ENCODE assay signal across 23 mouse cellular contexts in genomic region chr4:150364786-150365185, GRCm38 (mm10).
DNase-seq lines count a peak whose midpoint lies in the region; ATAC-seq and TF ChIP-seq lines count a peak whose summit lies in the region.
"Had no signal": no experiment of that assay in that cellular context is flagged by ENCODE, and none has a peak within 500 bp of the region (broad histone marks: within the 10 kb centered on the region; RNA-seq: fewer than 3 reads in every experiment).

No protein-coding gene starts in this region.

- 0 out of 2 replicates have a peak overlapping the region, but pooled peaks have one; percentile 6 for H3K27ac ChIP-seq in embryonic facial prominence, embryonic 15.5 days (replicated peaks)
- no peak overlapping the region for H3K27ac ChIP-seq in embryonic facial prominence, embryonic 10.5 days (replicated peaks)
- no peak overlapping the region for H3K27ac ChIP-seq in kidney, embryonic 14.5 days (ENCODE audit: low read depth, low read length)
- no peak overlapping the region for H3K27ac ChIP-seq in limb, embryonic 11.5 days (replicated peaks; ENCODE audit: low read depth, low read length)
- no peak overlapping the region for H3K27ac ChIP-seq in limb, embryonic 10.5 days
- no peak overlapping the region for H3K27ac ChIP-seq in liver, postnatal 0 days (ENCODE audit: low read depth)
- H3K27ac ChIP-seq: embryonic facial prominence, embryonic 13.5 days; forebrain, embryonic 13.5 days; forebrain, embryonic 15.5 days had no signal

- no peak overlapping the region for H3K9ac ChIP-seq in embryonic facial prominence, embryonic 15.5 days
- H3K9ac ChIP-seq in kidney, embryonic 14.5 days (ENCODE audit: low read depth, low read length): 0 out of 2 replicates have a peak overlapping the region, but pooled peaks have one; percentile 12
- H3K9ac ChIP-seq in limb, embryonic 11.5 days (ENCODE audit: low read length): no peak overlapping the region
- H3K9ac ChIP-seq in liver, postnatal 0 days (replicated peaks): no peak overlapping the region
- H3K9ac ChIP-seq: embryonic facial prominence, embryonic 13.5 days; forebrain, embryonic 13.5 days; forebrain, embryonic 15.5 days; forebrain, postnatal 0 days had no signal

- 64% methylated on average over 2 of the region's 2 CpGs for WGBS in embryonic facial prominence, embryonic 15.5 days
- WGBS in embryonic facial prominence, embryonic 10.5 days: 91% methylated on average over 2 of the region's 2 CpGs
- WGBS in kidney, embryonic 14.5 days: 84% methylated on average over 2 of the region's 2 CpGs
- WGBS in limb, embryonic 11.5 days: 57% methylated on average over 2 of the region's 2 CpGs
- 90% methylated on average over 2 of the region's 2 CpGs for WGBS in limb, embryonic 10.5 days
- WGBS in liver, postnatal 0 days (ENCODE audit: insufficient replicate concordance): 80% methylated on average over 2 of the region's 2 CpGs

- ATAC-seq in embryonic facial prominence, embryonic 15.5 days (ENCODE audit: insufficient number of reproducible peaks, low FRiP score, low TSS enrichment, low read depth): no peak
- no peak for ATAC-seq in kidney, embryonic 14.5 days (ENCODE audit: low FRiP score, low TSS enrichment)
- no peak for ATAC-seq in limb, embryonic 11.5 days (ENCODE audit: insufficient number of reproducible peaks, low FRiP score, low TSS enrichment, low read depth)
- no peak for ATAC-seq in liver, postnatal 0 days
- ATAC-seq: CD4-positive, CD25-positive, alpha-beta regulatory T cell, adult 4 months; forebrain, embryonic 13.5 days; forebrain, embryonic 15.5 days; forebrain, postnatal 0 days had no signal

- H3K27me3 ChIP-seq in embryonic facial prominence, embryonic 15.5 days: no peaks in the 10 kb centered on the region
- H3K27me3 ChIP-seq in embryonic facial prominence, embryonic 10.5 days (replicated peaks; ENCODE audit: low read depth, poor library complexity, severe bottlenecking): no peaks in the 10 kb centered on the region
- H3K27me3 ChIP-seq in kidney, embryonic 14.5 days (ENCODE audit: control insufficient read depth, insufficient read depth, low read length): no peaks in the 10 kb centered on the region
- no peaks in the 10 kb centered on the region for H3K27me3 ChIP-seq in limb, embryonic 11.5 days (ENCODE audit: control insufficient read depth, insufficient read depth, low read length)
- H3K27me3 ChIP-seq in limb, embryonic 10.5 days (ENCODE audit: low read depth, poor library complexity, severe bottlenecking): no peaks in the 10 kb centered on the region
- H3K27me3 ChIP-seq in liver, postnatal 0 days (ENCODE audit: insufficient read depth, low read length): no peaks in the 10 kb centered on the region
- H3K27me3 ChIP-seq: CH12.LX; embryonic facial prominence, embryonic 13.5 days; forebrain, embryonic 13.5 days; forebrain, embryonic 15.5 days had no signal

- no peaks in the 10 kb centered on the region for H3K9me3 ChIP-seq in embryonic facial prominence, embryonic 15.5 days (replicated peaks)
- no peaks in the 10 kb centered on the region for H3K9me3 ChIP-seq in embryonic facial prominence, embryonic 10.5 days
- no peaks in the 10 kb centered on the region for H3K9me3 ChIP-seq in kidney, embryonic 14.5 days (ENCODE audit: control insufficient read depth, low read length)
- no peaks in the 10 kb centered on the region for H3K9me3 ChIP-seq in limb, embryonic 11.5 days (ENCODE audit: control insufficient read depth, low read length)
- H3K9me3 ChIP-seq in limb, embryonic 10.5 days (replicated peaks): no peaks in the 10 kb centered on the region
- H3K9me3 ChIP-seq in liver, postnatal 0 days (ENCODE audit: low read length): no peaks in the 10 kb centered on the region
- H3K9me3 ChIP-seq: embryonic facial prominence, embryonic 13.5 days; forebrain, embryonic 13.5 days; forebrain, embryonic 15.5 days; G1E had no signal

- H3K4me3 ChIP-seq in embryonic facial prominence, embryonic 15.5 days (replicated peaks): no peak overlapping the region
- no peak overlapping the region for H3K4me3 ChIP-seq in embryonic facial prominence, embryonic 10.5 days
- H3K4me3 ChIP-seq in kidney, embryonic 14.5 days (ENCODE audit: low read length): no peak overlapping the region
- no peak overlapping the region for H3K4me3 ChIP-seq in limb, embryonic 11.5 days (ENCODE audit: low read depth, low read length)
- H3K4me3 ChIP-seq in limb, embryonic 10.5 days: no peak overlapping the region
- no peak overlapping the region for H3K4me3 ChIP-seq in liver, postnatal 0 days (ENCODE audit: low read depth, low read length)
- H3K4me3 ChIP-seq: embryonic facial prominence, embryonic 13.5 days; forebrain, embryonic 13.5 days; forebrain, embryonic 15.5 days had no signal

- no peaks in the 10 kb centered on the region for H3K36me3 ChIP-seq in embryonic facial prominence, embryonic 15.5 days
- peaks cover 5% of the 10 kb centered on the region; the same call in 1 of the 2 replicates for H3K36me3 ChIP-seq in embryonic facial prominence, embryonic 10.5 days (replicated peaks)
- H3K36me3 ChIP-seq in kidney, embryonic 14.5 days (ENCODE audit: control insufficient read depth, insufficient read depth, low read length): no peaks in the 10 kb centered on the region
- H3K36me3 ChIP-seq in limb, embryonic 11.5 days (ENCODE audit: control insufficient read depth, insufficient read depth, low read length): no peaks in the 10 kb centered on the region
- no peaks in the 10 kb centered on the region; the same call in 1 of the 2 replicates for H3K36me3 ChIP-seq in limb, embryonic 10.5 days
- H3K36me3 ChIP-seq in liver, postnatal 0 days (replicated peaks; ENCODE audit: insufficient read depth, low read length): no peaks in the 10 kb centered on the region
- H3K36me3 ChIP-seq: embryonic facial prominence, embryonic 13.5 days; forebrain, embryonic 15.5 days had no signal

- TF ChIP-seq CTCF in liver, postnatal 0 days (IDR thresholded peaks at IDR 0.05; ENCODE audit: low read depth): no peak

- peaks cover 11% of the 10 kb centered on the region for H3K4me1 ChIP-seq in embryonic facial prominence, embryonic 15.5 days
- H3K4me1 ChIP-seq in embryonic facial prominence, embryonic 10.5 days: peaks cover 56% of the 10 kb centered on the region
- H3K4me1 ChIP-seq in kidney, embryonic 14.5 days (ENCODE audit: control insufficient read depth, insufficient read depth, low read length): peaks cover 29% of the 10 kb centered on the region
- H3K4me1 ChIP-seq in limb, embryonic 11.5 days (ENCODE audit: control insufficient read depth, insufficient read depth, low read length): peaks cover 21% of the 10 kb centered on the region
- H3K4me1 ChIP-seq in limb, embryonic 10.5 days: peaks cover 61% of the 10 kb centered on the region
- H3K4me1 ChIP-seq in liver, postnatal 0 days (ENCODE audit: insufficient read depth): peaks cover 6% of the 10 kb centered on the region

- no peak for TF ChIP-seq EP300 in liver, postnatal 0 days (IDR thresholded peaks at IDR 0.05; ENCODE audit: low read depth)

- no peak overlapping the region for H3K4me2 ChIP-seq in embryonic facial prominence, embryonic 15.5 days (replicated peaks)
- H3K4me2 ChIP-seq in kidney, embryonic 14.5 days (replicated peaks; ENCODE audit: low read depth, low read length): no peak overlapping the region
- H3K4me2 ChIP-seq in limb, embryonic 11.5 days (ENCODE audit: low read depth, severe bottlenecking): no peak overlapping the region
- H3K4me2 ChIP-seq in liver, postnatal 0 days (ENCODE audit: low read depth, low read length): no peak overlapping the region
- H3K4me2 ChIP-seq: embryonic facial prominence, embryonic 13.5 days; forebrain, embryonic 13.5 days; forebrain, embryonic 15.5 days had no signal

- DNase-seq in embryonic facial prominence, embryonic 10.5 days (ENCODE audit: low spot score): no peak
- no peak for DNase-seq in kidney, postnatal 25 days
- DNase-seq in limb, embryonic 11.5 days (ENCODE audit: low spot score): peak; percentile 18
- no peak for DNase-seq in limb, embryonic 10.5 days (ENCODE audit: low spot score)
- DNase-seq in liver, postnatal 0 days: no peak
- DNase-seq: adrenal gland, adult 8-10 months; adrenal gland, postnatal 14 days; adrenal gland, postnatal 36 days; B cell, adult 2 months; cerebellum, adult 11-12 months; cerebellum, adult 2 months; cerebellum, adult 9-10 months; cerebellum, postnatal 10 days; cerebellum, postnatal 25 days; forebrain, postnatal 0 days had no signal
